Mouse (Mus musculus) cortical plate, adult 2 months (tissue): ENCODE data around the gene Acat3.

Experiments
- CTCF ChIP-seq: fragments of 200-500 bp; IDR thresholded peaks from 2 replicates; pipeline ENCODE4 v1.5.1; 2011; ENCODE audit warnings: mild to moderate bottlenecking, control low read depth, low read length; ENCODE audit not compliant: insufficient read depth; ENCODE audit errors: extremely low read depth
- POLR2A ChIP-seq: fragments of 200-500 bp; IDR thresholded peaks from 2 replicates; pipeline ENCODE4 v1.6.1; 2011; ENCODE audit warnings: mild to moderate bottlenecking, low read length, control low read depth; ENCODE audit not compliant: insufficient read depth; ENCODE audit errors: extremely low read depth

GRCm38 (mm10) chr17:12935719-12936118 is 4.7 kb downstream of the Acat3 start:
- TF ChIP-seq CTCF (no peak), POLR2A (no peak)
